Mouse (Mus musculus) cerebellum, adult 2 months (tissue): ENCODE measurements around the gene Rer1. TPM values are rescaled to one million over a fixed set of nuclear protein-coding genes. Genes with fewer than 3 reads are reported as not detected.

Experiments used
- DNase-seq, 2 experiments: peaks; one replicate each; pipeline ENCODE4 v3.0.0; 2021
- H3K27ac ChIP-seq: fragments of 200-500 bp; 2 replicates; pipeline ENCODE4 v1.5.1; 2012; ENCODE audit warnings: low read length, control low read depth, inconsistent platforms; ENCODE audit not compliant: insufficient read depth
- H3K27me3 ChIP-seq: fragments of 200-500 bp; 2 replicates; pipeline ENCODE4 v1.6.1; 2012; ENCODE audit warnings: inconsistent platforms, mild to moderate bottlenecking, low read length, moderate library complexity; ENCODE audit not compliant: control insufficient read depth, insufficient read depth
- H3K4me1 ChIP-seq: fragments of 200-500 bp; 2 replicates; pipeline ENCODE4 v1.6.1; 2011; ENCODE audit warnings: low read length; ENCODE audit not compliant: control insufficient read depth, insufficient read depth
- H3K4me3 ChIP-seq: fragments of 200-500 bp; replicated peaks from 2 replicates; pipeline ENCODE3; 2011; ENCODE audit warnings: mild to moderate bottlenecking, low read depth, low read length, control low read depth; ENCODE audit not compliant: insufficient read depth
- CTCF ChIP-seq: fragments of 200-500 bp; IDR thresholded peaks from 2 replicates; pipeline ENCODE4 v1.5.1; 2011; ENCODE audit warnings: low read depth, mild to moderate bottlenecking, control low read depth, low read length, moderate library complexity, borderline replicate concordance; ENCODE audit not compliant: insufficient read depth
- POLR2A ChIP-seq: fragments of 200-500 bp; IDR thresholded peaks from 2 replicates; pipeline ENCODE4 v1.6.1; 2011; ENCODE audit warnings: low read length, control low read depth, borderline replicate concordance; ENCODE audit not compliant: insufficient read depth
- WGBS: fragments of 180-500 bp; shearing (Covaris S2); methylation state at CpG from one replicate; pipeline ENCODE4 v1.1.7; 2018; 5-methylcytosine and 5-hydroxymethylcytosine counted together
- polyA plus RNA-seq: library from polyadenylated mRNA; depleted of rRNA; stranded (reverse); fragments of >200 nt; gene quantifications from 2 replicates; pipeline ENCODE4 v1.2.3, GENCODE M21; 2012

Gene Rer1
- polyA plus RNA-seq, 1 experiment: 102 TPM

DNA sequence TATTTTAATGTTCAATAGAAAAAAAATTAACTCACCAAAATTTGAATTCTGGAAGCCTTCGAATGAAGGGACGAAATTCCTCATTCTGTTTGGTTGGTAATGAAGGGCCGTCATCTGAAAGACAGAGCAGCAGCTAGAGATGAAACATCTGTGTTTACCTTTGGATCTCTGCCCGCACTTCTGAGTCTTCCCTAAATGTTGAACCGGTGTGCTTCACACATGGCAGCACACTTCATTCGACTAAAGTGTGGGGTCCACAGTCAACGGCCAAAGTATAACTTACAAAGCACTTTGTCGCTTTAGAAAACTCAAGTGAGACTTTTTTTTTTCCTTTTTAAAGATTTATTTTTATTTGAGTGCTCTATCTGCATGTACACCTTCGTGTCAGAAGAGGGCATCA lies 9.5 kb downstream of the Rer1 start:
- no peak for DNase-seq
- H3K27ac ChIP-seq: no peak overlapping the region
- no peaks in the 10 kb centered on the region for H3K27me3 ChIP-seq
- TF ChIP-seq POLR2A (no peak), CTCF (no peak)
- H3K4me1 ChIP-seq: peaks cover 21% of the 10 kb centered on the region
- 79% methylated on average over 9 of the region's 9 CpGs for WGBS
- no peak overlapping the region for H3K4me3 ChIP-seq

GRCm38 (mm10) chr4:155075813-155076212 lies 10.4 kb downstream of the Rer1 start:
- no peak overlapping the region for H3K4me3 ChIP-seq
- no peak overlapping the region for H3K27ac ChIP-seq
- 88% methylated on average over 2 of the region's 2 CpGs for WGBS
- no peaks in the 10 kb centered on the region for H3K27me3 ChIP-seq
- peaks cover 28% of the 10 kb centered on the region for H3K4me1 ChIP-seq
- DNase-seq: no peak
- TF ChIP-seq POLR2A: no peak

DNA sequence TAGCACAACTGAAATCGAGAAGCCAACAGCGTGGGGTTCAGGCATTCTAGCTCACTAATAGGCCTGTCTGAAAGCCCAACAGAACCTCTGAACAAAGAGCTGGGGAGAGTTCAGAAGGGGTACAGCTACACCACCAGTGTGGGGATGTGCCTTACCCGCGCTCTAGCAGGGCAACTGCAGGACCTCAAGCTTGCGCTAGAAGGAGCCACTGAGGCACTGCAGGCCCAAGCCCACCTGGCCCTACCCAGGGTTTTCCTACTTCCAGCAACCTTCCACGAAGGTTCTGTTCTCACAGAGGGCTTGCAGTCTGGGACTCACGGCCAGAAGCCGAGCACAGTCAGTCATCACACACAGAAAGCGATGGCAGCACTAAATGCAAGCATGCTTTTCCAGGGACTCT lies 11.0 kb downstream of the Rer1 start:
- H3K27ac ChIP-seq: no peak overlapping the region
- DNase-seq: peak in 1 of 2 experiments; percentile 33
- peaks cover 34% of the 10 kb centered on the region for H3K4me1 ChIP-seq
- 80% methylated on average over 9 of the region's 9 CpGs for WGBS
- no peaks in the 10 kb centered on the region for H3K27me3 ChIP-seq
- TF ChIP-seq POLR2A: no peak
- 0 out of 2 replicates have a peak, but pooled peaks have one; percentile 16 for TF ChIP-seq CTCF
- no peak overlapping the region for H3K4me3 ChIP-seq

DNA sequence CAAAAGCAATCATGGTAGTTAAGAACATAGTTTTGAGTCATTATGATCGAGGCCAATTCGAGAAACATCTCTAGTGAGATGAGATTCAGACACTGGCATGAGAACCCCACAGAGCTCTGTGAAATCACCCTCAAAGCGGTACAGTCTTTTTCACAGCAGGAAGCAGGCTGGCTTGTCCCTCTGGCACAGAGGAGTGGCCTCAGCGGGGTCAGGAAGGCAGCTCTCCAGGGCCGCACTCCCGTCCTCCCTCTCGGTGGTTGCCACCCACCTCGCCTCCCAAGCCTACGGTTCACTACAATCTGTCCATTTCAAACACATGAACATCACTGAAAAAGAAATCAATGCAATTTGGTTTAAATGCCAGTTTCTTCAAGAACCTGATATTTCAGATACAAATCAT lies 11.8 kb downstream of the Rer1 start:
- Histone ChIP-seq H3K4me3 (no peak overlapping the region), H3K27me3 (no peaks in the 10 kb centered on the region), H3K27ac (no peak overlapping the region), H3K4me1 (peaks cover 39% of the 10 kb centered on the region)
- TF ChIP-seq CTCF (no peak), POLR2A (no peak)
- 4% methylated on average over 9 of the region's 9 CpGs for WGBS
- DNase-seq: peak; percentile 54 to 62

DNA sequence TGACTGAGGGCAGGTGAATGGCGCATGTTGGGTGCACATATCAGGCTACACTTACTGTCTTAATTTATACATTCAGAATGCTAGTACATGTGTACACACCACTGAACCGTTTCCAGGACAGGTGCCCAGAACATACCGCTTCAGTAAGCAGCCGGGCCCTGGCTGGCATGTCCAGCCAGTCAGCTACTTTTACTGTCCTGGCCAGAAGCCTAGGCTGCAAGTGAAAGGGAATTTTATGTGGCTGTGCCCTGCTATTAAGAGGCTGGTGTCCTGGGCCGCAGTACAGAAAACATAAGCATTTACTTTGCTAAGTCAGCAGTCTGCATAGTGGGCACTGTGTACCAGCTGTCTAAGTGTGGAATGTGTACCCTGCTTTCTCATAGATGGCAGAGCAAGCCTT lies 15.3 kb downstream of the Rer1 start:
- 27% methylated on average over 5 of the region's 5 CpGs for WGBS
- TF ChIP-seq POLR2A: no peak
- peak overlapping the region; percentile 25; the same call in 1 of the 2 replicates for H3K27ac ChIP-seq

GRCm38 (mm10) chr4:155070199-155070598 lies 16.0 kb downstream of the Rer1 start:
- Histone ChIP-seq H3K4me1 (peaks cover 47% of the 10 kb centered on the region), H3K27ac (peak overlapping the region; percentile 42; the same call in 1 of the 2 replicates), H3K27me3 (no peaks in the 10 kb centered on the region), H3K4me3 (no peak overlapping the region)
- no peak for DNase-seq
- 79% methylated on average over 13 of the region's 13 CpGs for WGBS
- TF ChIP-seq CTCF: no peak
- TF ChIP-seq POLR2A: no peak

More for the DNA sequence above, 15.3 kb downstream of the Rer1 start:
- DNase-seq: peak in 1 of 2 experiments; percentile 44
- Histone ChIP-seq H3K4me1 (peaks cover 44% of the 10 kb centered on the region), H3K27me3 (no peaks in the 10 kb centered on the region), H3K4me3 (no peak overlapping the region)

DNA sequence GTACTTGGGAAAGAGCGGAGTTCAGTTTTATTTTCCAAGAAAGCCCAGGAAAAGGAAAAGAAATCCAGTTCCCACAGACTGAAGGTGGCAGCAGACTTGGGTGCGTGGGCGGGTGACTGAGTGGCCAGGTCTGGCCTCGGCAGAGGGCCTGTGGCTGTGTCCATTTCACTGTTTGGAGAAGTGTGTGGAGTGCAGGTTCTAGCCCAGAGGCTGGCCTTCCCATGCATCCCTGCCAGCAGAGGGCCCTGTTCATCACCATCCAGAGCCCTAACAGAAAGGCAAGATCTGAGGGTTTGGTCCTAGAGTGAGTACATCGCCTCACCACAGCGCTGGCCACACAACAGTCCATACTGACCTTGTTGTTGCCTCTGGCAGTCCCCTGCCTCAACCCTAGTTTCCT lies 17.0 kb downstream of the Rer1 start:
- Histone ChIP-seq H3K27me3 (no peaks in the 10 kb centered on the region), H3K27ac (peak overlapping the region; percentile 42; the same call in 1 of the 2 replicates), H3K4me3 (no peak overlapping the region), H3K4me1 (peaks cover 44% of the 10 kb centered on the region)
- DNase-seq: peak; percentile 77 to 81
- TF ChIP-seq CTCF: peak; percentile 63
- TF ChIP-seq POLR2A: no peak
- 44% methylated on average over 6 of the region's 6 CpGs for WGBS

DNA sequence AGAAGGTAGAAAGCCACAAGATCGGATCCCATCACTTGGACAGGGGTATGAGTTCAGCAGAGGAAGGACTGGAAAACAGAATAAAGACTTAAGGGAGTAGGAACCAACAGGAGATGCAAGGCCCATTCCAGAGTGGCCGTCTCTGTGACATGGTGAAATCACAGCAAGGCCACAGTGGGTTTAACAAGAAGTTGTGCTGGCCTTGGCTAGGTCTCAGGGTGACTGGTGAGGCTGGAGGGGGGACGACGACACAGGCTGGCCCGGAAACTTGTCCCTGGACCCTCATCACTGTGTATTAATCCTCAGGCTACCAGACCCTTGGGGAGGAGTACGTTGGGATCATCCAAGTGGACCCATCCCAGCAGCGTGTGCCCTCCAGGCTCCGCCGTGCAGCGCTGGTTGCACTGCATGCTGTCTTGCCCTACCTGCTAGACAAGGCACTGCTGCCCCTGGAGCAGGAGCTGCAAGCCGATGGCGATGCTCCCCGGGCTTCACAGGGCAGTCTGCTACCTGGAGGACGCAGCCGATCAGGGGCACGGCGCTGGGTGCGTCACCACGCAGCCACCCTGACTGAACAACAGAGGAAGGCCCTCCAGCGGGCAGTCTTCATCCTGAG lies 17.7 kb downstream of the Rer1 start:
- Histone ChIP-seq H3K27me3 (no peaks in the 10 kb centered on the region), H3K4me1 (peaks cover 40% of the 10 kb centered on the region), H3K4me3 (peak overlapping the region; percentile 73), H3K27ac (no peak overlapping the region)
- peak in 1 of 2 experiments; percentile 50 for DNase-seq
- WGBS: 83% methylated on average over 20 of the region's 20 CpGs
- TF ChIP-seq POLR2A: no peak
- no peak for TF ChIP-seq CTCF

- Histone ChIP-seq H3K27me3 (no peaks in the 10 kb centered on the region), H3K4me1 (peaks cover 40% of the 10 kb centered on the region), H3K27ac (peak within 1 kb of the TSS; percentile 62), H3K4me3 (peak within 1 kb of the TSS; percentile 73)
- under 1% methylated on average over 48 of the region's 48 CpGs for WGBS
- TF ChIP-seq CTCF (no peak), POLR2A (peak; percentile 89)
- DNase-seq: peak; percentile 97
Observed at GRCm38 (mm10) chr4:155066834-155067522, 19.2 kb downstream of the Rer1 start, which contains the start of gene Pex10. Gene Pex10 (plus strand): TSS chr4:155067016.
